Mouse (Mus musculus) erythroblast, embryonic 14.5 days (primary cell): ENCODE data around the gene Cstb.

Source experiments
- GATA1 ChIP-seq: IDR thresholded peaks from 2 replicates; pipeline ENCODE4 v1.6.1; 2012; ENCODE audit warnings: low read length, inconsistent platforms, mixed read lengths
- TAL1 ChIP-seq: IDR thresholded peaks from 3 replicates; pipeline ENCODE4 v1.6.1; 2012; ENCODE audit warnings: low read length, inconsistent platforms, mixed read lengths

GRCm38 (mm10) chr10:78412319-78413151, 12.9 kb upstream of the Cstb start, which contains the start of gene Rrp1:
- TF ChIP-seq GATA1, result no peak
- TF ChIP-seq TAL1, result no peak
